In genomic region chr11:68233469-68233965, GRCm38 (mm10) we compare ENCODE assay signal across 22 mouse cellular contexts.
DNase-seq lines count a peak whose midpoint lies in the region; ATAC-seq lines count a peak whose summit lies in the region.
"Had no signal": no experiment of that assay in that cellular context is flagged by ENCODE, and none has a peak within 500 bp of the region (broad histone marks: within the 10 kb centered on the region; RNA-seq: fewer than 3 reads in every experiment).

No protein-coding gene starts in this region.

- H3K27me3 ChIP-seq in midbrain, embryonic 10.5 days (ENCODE audit: low read depth, poor library complexity, severe bottlenecking) = peaks cover 81% of the 10 kb centered on the region
- no peaks in the 10 kb centered on the region; the same call in 1 of the 2 replicates for H3K27me3 ChIP-seq in midbrain, embryonic 16.5 days (ENCODE audit: control insufficient read depth, insufficient read depth, low read depth, low read length)
- peaks cover 28% of the 10 kb centered on the region for H3K27me3 ChIP-seq in hindbrain, embryonic 14.5 days (ENCODE audit: control insufficient read depth, insufficient read depth, low read length)
- H3K27me3 ChIP-seq: forebrain, embryonic 15.5 days; liver, embryonic 12.5 days; Patski had no signal

- H3K4me2 ChIP-seq in midbrain, embryonic 16.5 days (ENCODE audit: low read length) = no peak overlapping the region
- H3K4me2 ChIP-seq in hindbrain, embryonic 14.5 days (replicated peaks) = no peak overlapping the region
- H3K4me2 ChIP-seq: forebrain, embryonic 15.5 days; liver, embryonic 12.5 days; lung, embryonic 14.5 days; midbrain, embryonic 12.5 days had no signal

- peaks cover 63% of the 10 kb centered on the region for H3K36me3 ChIP-seq in midbrain, embryonic 10.5 days
- no peaks in the 10 kb centered on the region for H3K36me3 ChIP-seq in midbrain, embryonic 16.5 days (ENCODE audit: control insufficient read depth, insufficient read depth, low read length)
- H3K36me3 ChIP-seq in hindbrain, embryonic 14.5 days (replicated peaks; ENCODE audit: control insufficient read depth, insufficient read depth) = no peaks in the 10 kb centered on the region
- H3K36me3 ChIP-seq: forebrain, embryonic 15.5 days; liver, embryonic 12.5 days had no signal

- no peak for DNase-seq in midbrain, embryonic 10.5 days (ENCODE audit: low spot score)
- peak; percentile 95 for DNase-seq in cerebellum, adult 9-10 months
- no peak for DNase-seq in hindbrain, embryonic 14.5 days (ENCODE audit: low spot score)
- DNase-seq in urinary bladder, postnatal 14 days (ENCODE audit: low spot score) = no peak
- DNase-seq in ovary, postnatal 10 days (ENCODE audit: low spot score) = no peak
- DNase-seq in frontal cortex, adult 2 months (ENCODE audit: extremely low spot score in 1 of 2, low spot score in 1 of 2) = no peak
- DNase-seq: adrenal gland, postnatal 25 days; gastrocnemius, postnatal 10 days; heart, adult 2 months; lung, embryonic 14.5 days; lung, postnatal 4 days; right cerebral cortex, postnatal 4 days; thymus, postnatal 36 days had no signal

- H3K9ac ChIP-seq in midbrain, embryonic 16.5 days (ENCODE audit: low read depth, low read length) = no peak overlapping the region
- H3K9ac ChIP-seq in hindbrain, embryonic 14.5 days = no peak overlapping the region
- H3K9ac ChIP-seq: forebrain, embryonic 15.5 days; liver, embryonic 12.5 days; lung, embryonic 14.5 days; midbrain, embryonic 12.5 days had no signal

- WGBS in midbrain, embryonic 10.5 days = 88% methylated on average over 9 of the region's 9 CpGs
- 69% methylated on average over 9 of the region's 9 CpGs for WGBS in midbrain, embryonic 16.5 days
- WGBS in hindbrain, embryonic 14.5 days = 63% methylated on average over 9 of the region's 9 CpGs

- H3K27ac ChIP-seq in midbrain, embryonic 10.5 days (replicated peaks) = peak overlapping the region; percentile 46
- H3K27ac ChIP-seq in midbrain, embryonic 16.5 days (ENCODE audit: low read length) = no peak overlapping the region
- H3K27ac ChIP-seq in hindbrain, embryonic 14.5 days = no peak overlapping the region
- H3K27ac ChIP-seq: forebrain, embryonic 15.5 days; heart, adult 2 months; liver, embryonic 12.5 days; midbrain, embryonic 12.5 days had no signal

- H3K4me3 ChIP-seq in midbrain, embryonic 10.5 days = no peak overlapping the region
- no peak overlapping the region for H3K4me3 ChIP-seq in midbrain, embryonic 16.5 days (ENCODE audit: low read depth, low read length)
- no peak overlapping the region for H3K4me3 ChIP-seq in hindbrain, embryonic 14.5 days (replicated peaks; ENCODE audit: low read length)
- H3K4me3 ChIP-seq: erythroblast, embryonic 14.5 days; forebrain, embryonic 15.5 days; heart, adult 2 months; liver, embryonic 12.5 days; midbrain, embryonic 12.5 days had no signal

- 0 out of 2 replicates have a peak, but pooled peaks cover 2% of the 10 kb centered on the region for H3K9me3 ChIP-seq in midbrain, embryonic 10.5 days (replicated peaks)
- no peaks in the 10 kb centered on the region for H3K9me3 ChIP-seq in midbrain, embryonic 16.5 days (replicated peaks; ENCODE audit: control insufficient read depth, low read length, poor library complexity, severe bottlenecking)
- H3K9me3 ChIP-seq in hindbrain, embryonic 14.5 days (ENCODE audit: control insufficient read depth, low read length) = 0 out of 2 replicates have a peak, but pooled peaks cover 3% of the 10 kb centered on the region
- H3K9me3 ChIP-seq: forebrain, embryonic 15.5 days; liver, embryonic 12.5 days; midbrain, embryonic 12.5 days had no signal

- no peak for ATAC-seq in midbrain, embryonic 16.5 days
- ATAC-seq in cerebellum, adult (ENCODE audit: insufficient number of reproducible peaks, low FRiP score, low TSS enrichment) = peak; percentile 92
- ATAC-seq in hindbrain, embryonic 14.5 days (ENCODE audit: low FRiP score) = 0 out of 2 replicates have a peak, but pooled peaks have one; percentile 48
- ATAC-seq: activated CD4-positive, CD25-positive, alpha-beta regulatory T cell, adult 4 months; forebrain, embryonic 15.5 days; inflammation-experienced regulatory T-cells, adult 6 months; liver, embryonic 12.5 days; Patski had no signal

- H3K4me1 ChIP-seq in midbrain, embryonic 10.5 days = peaks cover 27% of the 10 kb centered on the region
- no peaks in the 10 kb centered on the region for H3K4me1 ChIP-seq in midbrain, embryonic 16.5 days (ENCODE audit: control insufficient read depth, insufficient read depth, low read length)
- peaks cover 3% of the 10 kb centered on the region; the same call in 1 of the 2 replicates for H3K4me1 ChIP-seq in hindbrain, embryonic 14.5 days (replicated peaks; ENCODE audit: control insufficient read depth, insufficient read depth, low read length)
- H3K4me1 ChIP-seq: liver, embryonic 12.5 days had no signal
